Mouse (Mus musculus) MEL (cell line): ENCODE measurements around the gene Gm20388. TPM values are rescaled to one million over a fixed set of nuclear protein-coding genes. Genes with fewer than 3 reads are reported as not detected.

Experiments used
- DNase-seq: peaks from one replicate; pipeline ENCODE4 v3.0.0; 2011; ENCODE audit warnings: low read depth, low spot score
- H3K27ac ChIP-seq: 2 replicates; pipeline ENCODE4 v1.5.1; 2012; ENCODE audit warnings: low read depth, mild to moderate bottlenecking, control low read depth, low read length, moderate library complexity; ENCODE audit not compliant: control insufficient read depth
- H3K27me3 ChIP-seq, 2 experiments: fragments of 150-350 bp in 1 of 2; sonication (generic) in 1 of 2; 2 replicates each; pipeline ENCODE4 v1.6.1; 2012; ENCODE audit warnings: low read length in 2 of 2, mild to moderate bottlenecking in 2 of 2, improper control_type of control experiment in 1 of 2, moderate library complexity in 1 of 2; ENCODE audit not compliant: insufficient read depth in 2 of 2, control insufficient read depth in 1 of 2
- H3K36me3 ChIP-seq, 2 experiments: 2 replicates each; pipeline ENCODE4 v1.6.1; 2012 to 2014; ENCODE audit warnings: low read length in 2 of 2, improper control_type of control experiment in 1 of 2, inconsistent platforms in 1 of 2, mild to moderate bottlenecking in 1 of 2; ENCODE audit not compliant: insufficient read depth in 2 of 2, control insufficient read depth in 1 of 2
- H3K4me1 ChIP-seq, 2 experiments: fragments of 150-350 bp in 1 of 2; sonication (generic) in 1 of 2; 2 replicates each; pipeline ENCODE4 v1.6.1; 2012; ENCODE audit warnings: low read length in 2 of 2, improper control_type of control experiment in 1 of 2, mild to moderate bottlenecking in 1 of 2; ENCODE audit not compliant: insufficient read depth in 2 of 2, control insufficient read depth in 1 of 2
- H3K4me3 ChIP-seq, 2 experiments: fragments of 150-350 bp in 1 of 2; sonication (generic) in 1 of 2; 2 replicates each; pipeline ENCODE4 v1.5.1; 2012; ENCODE audit warnings: low read depth in 2 of 2, low read length in 2 of 2, mild to moderate bottlenecking in 2 of 2, moderate library complexity in 2 of 2, control low read depth in 1 of 2, improper control_type of control experiment in 1 of 2; ENCODE audit not compliant: control insufficient read depth in 1 of 2, insufficient read depth in 1 of 2
- H3K79me2 ChIP-seq: 2 replicates; pipeline ENCODE4 v1.6.1; 2012; ENCODE audit warnings: mild to moderate bottlenecking, low read length, moderate library complexity; ENCODE audit not compliant: control insufficient read depth, poor library complexity, insufficient read depth
- H3K9ac ChIP-seq: 2 replicates; pipeline ENCODE4 v1.6.1; 2012; ENCODE audit warnings: low read depth, mild to moderate bottlenecking, control low read depth, low read length, moderate library complexity; ENCODE audit not compliant: control insufficient read depth, poor library complexity, severe bottlenecking
- H3K9me3 ChIP-seq: fragments of 150-350 bp; sonication (generic); replicated peaks from 2 replicates; pipeline ENCODE4 v1.6.1; 2012; ENCODE audit warnings: mild to moderate bottlenecking, low read length, improper control_type of control experiment, moderate library complexity; ENCODE audit not compliant: insufficient read depth
- CHD1 ChIP-seq: IDR thresholded peaks from 2 replicates; pipeline ENCODE4 v1.6.1; 2012; ENCODE audit warnings: low read depth, mild to moderate bottlenecking, inconsistent platforms, low read length, improper control_type of control experiment
- CHD2 ChIP-seq: IDR thresholded peaks from 2 replicates; pipeline ENCODE4 v1.6.1; 2011; ENCODE audit warnings: low read length, improper control_type of control experiment
- CTCF ChIP-seq, 3 experiments: IDR thresholded peaks in 2 of 3; conservative IDR thresholded peaks in 1 of 3; 2 replicates each; pipeline ENCODE4 v1.5.1; 2011 to 2012; ENCODE audit warnings: low read length in 3 of 3, low read depth in 2 of 3, mild to moderate bottlenecking in 2 of 3, improper control_type of control experiment in 1 of 3, inconsistent platforms in 1 of 3, mixed read lengths in 1 of 3, moderate library complexity in 1 of 3; ENCODE audit not compliant: control insufficient read depth in 1 of 3, insufficient read depth in 1 of 3, poor library complexity in 1 of 3, severe bottlenecking in 1 of 3
- E2F4 ChIP-seq: IDR thresholded peaks from 2 replicates; pipeline ENCODE4 v1.6.1; 2011; ENCODE audit warnings: low read depth, low read length, improper control_type of control experiment, borderline replicate concordance
- ELF1 ChIP-seq: IDR thresholded peaks from 2 replicates; pipeline ENCODE4 v1.6.1; 2014; ENCODE audit warnings: low read depth, mild to moderate bottlenecking, inconsistent platforms, low read length, improper control_type of control experiment, moderate library complexity
- ETS1 ChIP-seq: IDR thresholded peaks from 2 replicates; pipeline ENCODE4 v1.6.1; 2012; ENCODE audit warnings: low read depth, mild to moderate bottlenecking, inconsistent platforms, low read length, improper control_type of control experiment, moderate library complexity
- GABPA ChIP-seq: IDR thresholded peaks from 2 replicates; pipeline ENCODE4 v1.6.1; 2012; ENCODE audit warnings: low read depth, mild to moderate bottlenecking, inconsistent platforms, low read length, improper control_type of control experiment, moderate library complexity
- MAFK ChIP-seq: IDR thresholded peaks from 2 replicates; pipeline ENCODE4 v1.6.1; 2011; ENCODE audit warnings: low read depth, mild to moderate bottlenecking, low read length, improper control_type of control experiment, borderline replicate concordance
- MEF2A ChIP-seq: IDR thresholded peaks from 2 replicates; pipeline ENCODE4 v1.6.1; 2014; ENCODE audit warnings: low read depth, mild to moderate bottlenecking, inconsistent platforms, low read length, improper control_type of control experiment; ENCODE audit not compliant: poor library complexity, insufficient replicate concordance, severe bottlenecking; ENCODE audit errors: extremely low read depth
- MYB ChIP-seq: IDR thresholded peaks from 2 replicates; pipeline ENCODE4 v1.6.1; 2011; ENCODE audit warnings: mild to moderate bottlenecking, low read depth, low read length, improper control_type of control experiment
- NELFE ChIP-seq: IDR thresholded peaks from 2 replicates; pipeline ENCODE4 v1.6.1; 2011; ENCODE audit warnings: low read depth, low read length, improper control_type of control experiment
- NRF1 ChIP-seq: IDR thresholded peaks from 2 replicates; pipeline ENCODE4 v1.6.1; 2014; ENCODE audit warnings: low read depth, mild to moderate bottlenecking, inconsistent platforms, low read length, improper control_type of control experiment, moderate library complexity; ENCODE audit not compliant: poor library complexity, insufficient read depth, severe bottlenecking
- POLR2A ChIP-seq, 2 experiments: IDR thresholded peaks; 2 replicates each; pipeline ENCODE4 v1.6.1; 2011 to 2012; ENCODE audit warnings: low read length in 2 of 2, mild to moderate bottlenecking in 2 of 2, control low read depth in 1 of 2, improper control_type of control experiment in 1 of 2, low read depth in 1 of 2, moderate library complexity in 1 of 2; ENCODE audit not compliant: control insufficient read depth in 1 of 2, insufficient read depth in 1 of 2, poor library complexity in 1 of 2
- RCOR1 ChIP-seq: IDR thresholded peaks from 2 replicates; pipeline ENCODE4 v1.6.1; 2012; ENCODE audit warnings: low read depth, mild to moderate bottlenecking, inconsistent platforms, low read length, improper control_type of control experiment
- SIN3A ChIP-seq: IDR thresholded peaks from 2 replicates; pipeline ENCODE4 v1.6.1; 2012; ENCODE audit warnings: low read length, improper control_type of control experiment, inconsistent platforms
- SMC3 ChIP-seq: IDR thresholded peaks from 2 replicates; pipeline ENCODE4 v1.6.1; 2011; ENCODE audit warnings: low read depth, low read length, improper control_type of control experiment
- TCF12 ChIP-seq: IDR thresholded peaks from 2 replicates; pipeline ENCODE4 v1.6.1; 2014; ENCODE audit warnings: low read depth, mild to moderate bottlenecking, inconsistent platforms, low read length, improper control_type of control experiment, moderate library complexity
- UBTF ChIP-seq: IDR thresholded peaks from 2 replicates; pipeline ENCODE4 v1.6.1; 2012; ENCODE audit warnings: low read depth, mild to moderate bottlenecking, inconsistent platforms, low read length, improper control_type of control experiment, moderate library complexity, borderline replicate concordance; ENCODE audit not compliant: insufficient read depth
- USF1 ChIP-seq: IDR thresholded peaks from 2 replicates; pipeline ENCODE4 v1.6.1; 2014; ENCODE audit warnings: low read depth, mild to moderate bottlenecking, inconsistent platforms, low read length, improper control_type of control experiment, moderate library complexity
- USF2 ChIP-seq, 2 experiments: IDR thresholded peaks; 2 replicates each; pipeline ENCODE4 v1.6.1; 2011 to 2012; ENCODE audit warnings: improper control_type of control experiment in 2 of 2, low read length in 2 of 2, borderline replicate concordance in 1 of 2, inconsistent platforms in 1 of 2, low read depth in 1 of 2, mild to moderate bottlenecking in 1 of 2; ENCODE audit not compliant: insufficient read depth in 1 of 2
- polyA plus RNA-seq, 2 experiments: library from polyadenylated mRNA; stranded (reverse) in 1 of 2; unstranded in 1 of 2; fragments of >175 nt in 1 of 2; fragments of >200 nt in 1 of 2; gene quantifications; 2 replicates each; pipeline versions ENCODE4 v1.2.1 to v1.2.4; 2012; ENCODE audit warnings: low replicate concordance in 2 of 2, low read depth in 1 of 2; ENCODE audit not compliant: insufficient read length in 2 of 2, insufficient read depth in 1 of 2, missing spikeins in 1 of 2
- total RNA-seq: library from RNA; depleted of rRNA; stranded (reverse); fragments of 300-350 nt; gene quantifications from 2 replicates; pipeline ENCODE4 v1.2.3, GENCODE M21; 2012

Gene Gm20388
- total and polyA plus RNA-seq, 3 experiments, result 11.1 to 17.8 TPM; not detected in 1

DNA sequence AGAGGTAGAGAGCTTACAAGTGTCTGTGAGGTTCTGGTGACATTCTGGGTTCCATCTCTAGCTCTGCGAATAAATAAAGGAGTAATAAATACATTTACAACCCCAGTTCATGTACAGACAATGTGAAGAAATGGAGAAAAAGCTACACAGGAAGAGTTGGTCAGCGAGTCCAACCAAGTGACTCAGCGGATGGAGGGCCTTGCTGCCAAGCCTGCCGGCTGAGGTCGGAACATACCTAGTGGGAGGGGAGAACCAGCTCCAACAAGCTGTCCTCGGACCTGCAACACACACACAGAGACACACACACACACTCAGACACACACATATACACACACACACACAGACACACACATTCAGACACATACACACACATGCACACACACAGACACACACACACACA is 1118.4 kb downstream of the Gm20388 start:
- H3K9ac ChIP-seq, result no peak overlapping the region
- H3K36me3 ChIP-seq, result no peaks in the 10 kb centered on the region
- no peaks in the 10 kb centered on the region for H3K27me3 ChIP-seq
- H3K9me3 ChIP-seq, result no peaks in the 10 kb centered on the region
- H3K4me1 ChIP-seq, result no peaks in the 10 kb centered on the region
- no peak overlapping the region for H3K27ac ChIP-seq
- DNase-seq, result no peak
- no peaks in the 10 kb centered on the region for H3K79me2 ChIP-seq
- H3K4me3 ChIP-seq, result no peak overlapping the region
- TF ChIP-seq USF2 (IDR thresholded peaks at IDR 0.05; ENCODE audit: borderline replicate concordance in 1 of 2, insufficient read depth in 1 of 2, low read depth in 1 of 2, low read length in 2 of 2) (no peak), CHD1 (no peak), TCF12 (no peak), MYB (no peak), RCOR1 (no peak), ELF1 (no peak), E2F4 (no peak)

GRCm38 (mm10) chr8:121030496-121031040 is 1119.9 kb downstream of the Gm20388 start:
- no peaks in the 10 kb centered on the region for H3K4me1 ChIP-seq
- TF ChIP-seq POLR2A (IDR thresholded peaks at IDR 0.05; ENCODE audit: control insufficient read depth in 1 of 2, insufficient read depth in 1 of 2, low read depth in 1 of 2, low read length in 2 of 2, poor library complexity in 1 of 2) (no peak), RCOR1 (no peak), CHD2 (no peak), MYB (no peak), ETS1 (no peak), MEF2A (no peak), NELFE (no peak), USF1 (no peak), MAFK (no peak), USF2 (IDR thresholded peaks at IDR 0.05; ENCODE audit: borderline replicate concordance in 1 of 2, insufficient read depth in 1 of 2, low read depth in 1 of 2, low read length in 2 of 2) (no peak), GABPA (no peak), E2F4 (no peak), CTCF (IDR thresholded peaks at IDR 0.05 in 2 of 3, conservative IDR thresholded peaks at IDR 0.05 in 1 of 3; ENCODE audit: control insufficient read depth in 1 of 3, insufficient read depth in 1 of 3, low read depth in 2 of 3, low read length in 3 of 3, poor library complexity in 1 of 3, severe bottlenecking in 1 of 3) (no peak), SMC3 (no peak), UBTF (no peak), SIN3A (no peak), TCF12 (no peak), NRF1 (no peak)
- H3K4me3 ChIP-seq, result no peak overlapping the region
- no peak overlapping the region for H3K27ac ChIP-seq
- H3K79me2 ChIP-seq, result no peaks in the 10 kb centered on the region
- no peaks in the 10 kb centered on the region for H3K36me3 ChIP-seq
- H3K27me3 ChIP-seq, result no peaks in the 10 kb centered on the region
- no peak overlapping the region for H3K9ac ChIP-seq
- DNase-seq, result no peak
- H3K9me3 ChIP-seq, result no peaks in the 10 kb centered on the region
